Mouse (Mus musculus) kidney, adult 2 months (tissue): ENCODE data around the gene Med12l.

Source experiments
- CTCF ChIP-seq: fragments of 200-500 bp; conservative IDR thresholded peaks from 2 replicates; pipeline ENCODE4 v1.5.1; 2011; ENCODE audit warnings: low read depth, mild to moderate bottlenecking, control low read depth, low read length, moderate library complexity, mixed read lengths; ENCODE audit not compliant: insufficient read depth, insufficient read length
- POLR2A ChIP-seq: fragments of 200-500 bp; IDR thresholded peaks from one replicate; pipeline ENCODE4 v1.6.1; 2011; ENCODE audit warnings: low read depth, low read length, control low read depth

GRCm38 (mm10) chr3:59138946-59139468 is 133.4 kb downstream of the Med12l start:
- TF ChIP-seq CTCF (no peak), POLR2A (no peak)
